Mouse (Mus musculus) splenic B cell, adult 2 months (primary cell): ENCODE measurements at regions not wholly inside any gene's neighbourhood (a gene's known extent, or its start where the extent isn't known, plus 50 kb on each side); places are given as distances from the start of the nearest gene placed in this dataset.
"Not testable (repeated sequence)": the region's sequence is repeated elsewhere in the genome, so short reads cannot be mapped to it uniquely, and the experiment has no call there.

Experiments used
- DNase-seq: peaks from one replicate; pipeline ENCODE4 v3.0.0-alpha.2; 2011; ENCODE audit warnings: low read depth, low spot score
- H3K27me3 ChIP-seq: 2 replicates; pipeline ENCODE4 v1.6.1; 2012; ENCODE audit warnings: mild to moderate bottlenecking, low read length, moderate library complexity, mixed read lengths; ENCODE audit not compliant: control insufficient read depth, poor library complexity, insufficient read depth, severe bottlenecking
- H3K36me3 ChIP-seq: 2 replicates; pipeline ENCODE4 v1.6.1; 2012; ENCODE audit warnings: mild to moderate bottlenecking, low read length, moderate library complexity, mixed read lengths; ENCODE audit not compliant: control insufficient read depth, poor library complexity, insufficient read depth, severe bottlenecking

DNA sequence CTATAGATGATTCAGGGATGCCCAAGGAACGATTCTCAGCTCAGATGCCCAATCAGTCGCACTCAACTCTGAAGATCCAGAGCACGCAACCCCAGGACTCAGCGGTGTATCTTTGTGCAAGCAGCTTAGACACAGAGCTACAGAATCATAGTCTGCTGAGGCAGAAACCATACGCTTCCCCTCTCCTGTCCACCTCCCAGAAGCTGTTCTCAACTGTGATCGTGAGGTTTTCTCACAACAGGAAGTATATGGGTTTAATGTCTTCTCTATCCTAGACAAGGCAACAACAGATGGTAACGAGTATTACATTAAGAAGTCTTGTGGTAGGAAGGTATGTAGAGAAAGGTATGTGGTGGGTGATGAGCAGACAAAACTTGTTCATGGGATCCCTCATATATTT is 116.8 kb upstream of the 2210010C04Rik start:
- no peak for DNase-seq
- Histone ChIP-seq H3K27me3 (no peaks in the 10 kb centered on the region), H3K36me3 (no peaks in the 10 kb centered on the region)

DNA sequence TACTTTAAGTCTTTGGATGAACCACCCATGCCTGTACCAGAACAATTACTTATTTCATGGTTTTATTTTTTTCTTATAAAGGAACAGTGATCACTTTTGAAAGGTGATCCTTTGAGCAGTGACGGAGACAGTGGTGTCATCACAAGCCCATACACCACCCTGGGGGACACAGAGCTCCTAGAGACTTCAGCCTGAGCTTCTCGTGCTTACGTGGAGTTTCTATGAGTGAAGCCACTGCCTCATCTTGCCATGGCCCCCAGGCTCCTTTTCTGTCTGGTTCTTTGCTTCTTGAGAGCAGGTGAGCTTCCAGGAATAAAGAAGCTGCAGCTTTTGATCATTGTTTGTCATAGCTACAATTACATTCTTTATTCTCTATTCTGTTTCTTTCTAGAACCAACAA is 116.2 kb upstream of the 2210010C04Rik start:
- no peaks in the 10 kb centered on the region for H3K36me3 ChIP-seq
- no peaks in the 10 kb centered on the region for H3K27me3 ChIP-seq
- no peak for DNase-seq

DNA sequence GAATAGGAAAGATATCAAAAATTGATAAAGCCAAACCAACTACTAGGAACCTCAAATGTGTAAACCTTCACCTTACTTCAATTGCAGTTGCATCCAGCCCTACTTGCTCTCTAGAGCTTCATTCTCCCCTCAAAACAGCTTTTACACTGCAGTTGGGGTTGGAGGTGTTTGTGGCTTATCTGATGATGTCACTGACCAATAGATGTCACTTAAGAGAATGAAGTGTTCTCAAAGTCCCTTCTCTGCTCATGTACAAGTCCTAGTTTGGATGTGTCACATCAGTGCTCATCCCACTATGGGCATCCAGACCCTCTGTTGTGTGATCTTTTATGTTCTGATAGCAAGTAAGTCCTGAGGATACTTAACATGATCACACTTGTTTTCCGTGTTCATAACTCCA is 105.6 kb upstream of the 2210010C04Rik start:
- Histone ChIP-seq H3K36me3 (no peaks in the 10 kb centered on the region), H3K27me3 (no peaks in the 10 kb centered on the region)
- DNase-seq = no peak

DNA sequence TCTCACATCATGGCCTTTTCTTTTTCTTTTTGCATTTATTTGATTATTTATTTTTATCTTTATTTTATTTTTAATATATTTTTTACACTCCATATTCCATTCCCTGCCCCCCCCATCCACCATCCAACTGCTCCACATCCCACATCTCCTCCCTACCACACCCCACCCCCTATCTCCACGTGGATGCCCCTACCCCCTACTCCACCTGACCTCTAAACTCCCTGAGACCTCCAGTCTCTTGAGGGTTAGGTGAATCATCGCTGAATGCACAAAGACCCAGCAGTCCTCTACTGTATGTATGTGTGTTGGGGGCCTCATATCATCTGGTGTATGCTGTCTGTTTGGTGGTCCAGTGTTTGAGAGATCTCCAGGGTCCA is 102.1 kb upstream of the 2210010C04Rik start:
- not testable (repeated sequence) for DNase-seq, H3K36me3 ChIP-seq

DNA sequence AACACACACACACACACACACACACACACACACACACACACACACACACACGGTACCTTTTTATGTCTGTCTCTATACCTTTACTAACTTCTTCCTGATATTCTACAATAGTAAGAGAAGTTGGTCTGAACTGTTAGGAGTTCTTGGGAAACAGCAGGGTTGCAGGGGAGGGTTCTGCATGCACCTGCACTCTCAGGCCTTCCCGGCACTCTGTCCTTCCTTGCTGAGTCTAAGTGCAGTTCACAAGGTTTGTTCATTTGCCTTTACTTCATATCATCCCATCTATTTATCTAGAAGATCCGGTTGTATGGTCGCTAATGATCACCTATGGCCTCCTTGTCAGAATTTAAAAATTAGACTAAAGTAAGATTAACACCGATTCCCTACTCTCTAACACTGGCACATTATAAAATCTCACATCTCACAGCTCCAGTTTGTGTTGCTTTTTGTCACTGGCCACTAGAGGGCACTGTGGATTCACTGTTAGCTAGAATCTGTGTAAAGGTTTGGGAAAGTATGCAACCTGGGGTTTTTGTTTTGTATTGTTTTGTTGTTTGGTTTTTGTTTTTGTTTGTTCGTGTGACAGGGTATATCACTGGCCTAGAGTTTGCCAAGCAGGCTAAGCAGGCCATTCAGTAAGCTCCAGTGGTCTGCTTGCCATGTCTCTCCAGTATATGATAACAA is 101.5 kb upstream of the 2210010C04Rik start:
- H3K36me3 ChIP-seq = no peaks in the 10 kb centered on the region
- DNase-seq = peak; percentile 64

More for the DNA sequence above, 102.1 kb upstream of the 2210010C04Rik start:
- not testable (repeated sequence) for H3K27me3 ChIP-seq

DNA sequence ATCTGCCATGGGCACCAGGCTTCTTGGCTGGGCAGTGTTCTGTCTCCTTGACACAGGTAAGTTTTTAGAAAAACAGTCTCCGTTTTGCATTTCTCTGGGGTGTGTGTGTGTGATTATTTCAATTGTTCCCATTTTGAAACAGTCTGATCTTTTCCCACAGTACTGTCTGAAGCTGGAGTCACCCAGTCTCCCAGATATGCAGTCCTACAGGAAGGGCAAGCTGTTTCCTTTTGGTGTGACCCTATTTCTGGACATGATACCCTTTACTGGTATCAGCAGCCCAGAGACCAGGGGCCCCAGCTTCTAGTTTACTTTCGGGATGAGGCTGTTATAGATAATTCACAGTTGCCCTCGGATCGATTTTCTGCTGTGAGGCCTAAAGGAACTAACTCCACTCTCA is 99.9 kb upstream of the 2210010C04Rik start:
- Histone ChIP-seq H3K27me3 (no peaks in the 10 kb centered on the region), H3K36me3 (no peaks in the 10 kb centered on the region)
- no peak for DNase-seq

More for the DNA sequence above, 101.5 kb upstream of the 2210010C04Rik start:
- no peaks in the 10 kb centered on the region for H3K27me3 ChIP-seq

DNA sequence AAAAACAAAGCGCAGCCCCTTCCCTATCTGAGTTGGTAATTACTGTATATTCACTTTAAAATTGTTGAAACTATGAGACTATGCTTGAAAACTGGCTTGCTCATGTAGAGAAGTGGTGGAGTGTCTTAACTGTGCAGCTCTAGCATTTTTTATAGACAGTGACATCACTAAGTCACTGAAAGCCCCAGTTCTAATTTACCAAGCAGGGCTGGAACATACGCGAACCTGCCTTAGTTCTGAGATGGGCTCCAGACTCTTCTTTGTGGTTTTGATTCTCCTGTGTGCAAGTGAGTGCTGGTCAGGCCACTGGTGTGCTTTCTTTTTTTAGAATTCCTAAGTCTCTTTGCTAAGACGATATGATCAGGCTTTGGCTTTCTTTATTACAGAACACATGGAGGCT is 94.6 kb upstream of the 2210010C04Rik start:
- DNase-seq = no peak
- Histone ChIP-seq H3K36me3 (no peaks in the 10 kb centered on the region), H3K27me3 (no peaks in the 10 kb centered on the region)

DNA sequence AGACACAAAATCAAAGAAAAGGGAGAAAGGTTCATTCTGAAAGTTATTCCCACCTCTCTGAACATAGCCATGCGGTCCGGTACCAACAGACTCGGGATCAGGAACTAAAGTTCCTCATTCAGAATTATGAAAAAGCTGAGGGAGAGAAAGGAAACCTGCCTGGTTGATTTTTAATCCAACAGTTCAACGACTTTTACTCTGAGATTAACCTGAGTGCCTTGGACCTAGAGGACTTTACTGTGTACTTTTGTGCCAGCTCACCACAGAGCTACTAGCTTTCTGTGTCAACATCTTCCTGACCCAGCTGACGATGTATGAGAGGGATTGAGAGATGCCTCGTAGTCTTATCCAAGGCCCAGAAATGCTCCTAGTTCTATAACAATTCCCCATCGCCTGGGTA is 92.5 kb upstream of the 2210010C04Rik start:
- no peak for DNase-seq
- Histone ChIP-seq H3K36me3 (no peaks in the 10 kb centered on the region), H3K27me3 (no peaks in the 10 kb centered on the region)

DNA sequence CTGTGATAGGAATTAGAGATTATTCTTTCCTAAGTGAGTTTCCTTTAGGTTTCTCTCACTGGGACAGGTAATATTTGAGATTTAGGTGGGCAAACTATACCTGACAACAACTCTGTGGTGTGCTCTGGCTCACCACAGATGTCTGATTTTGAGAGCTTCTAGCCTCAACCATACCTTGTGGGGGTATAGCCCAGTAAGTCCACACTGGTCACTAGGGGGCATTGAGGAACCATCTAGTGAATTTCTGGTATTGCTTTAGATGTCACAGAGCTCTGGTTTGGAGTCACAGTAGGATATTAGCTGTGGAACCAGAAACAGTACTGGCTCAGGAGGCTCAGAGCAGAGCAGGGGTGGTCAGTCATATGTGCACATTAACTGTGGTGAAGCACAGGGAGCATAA is 91.5 kb upstream of the 2210010C04Rik start:
- Histone ChIP-seq H3K36me3 (no peaks in the 10 kb centered on the region), H3K27me3 (no peaks in the 10 kb centered on the region)
- DNase-seq = no peak

DNA sequence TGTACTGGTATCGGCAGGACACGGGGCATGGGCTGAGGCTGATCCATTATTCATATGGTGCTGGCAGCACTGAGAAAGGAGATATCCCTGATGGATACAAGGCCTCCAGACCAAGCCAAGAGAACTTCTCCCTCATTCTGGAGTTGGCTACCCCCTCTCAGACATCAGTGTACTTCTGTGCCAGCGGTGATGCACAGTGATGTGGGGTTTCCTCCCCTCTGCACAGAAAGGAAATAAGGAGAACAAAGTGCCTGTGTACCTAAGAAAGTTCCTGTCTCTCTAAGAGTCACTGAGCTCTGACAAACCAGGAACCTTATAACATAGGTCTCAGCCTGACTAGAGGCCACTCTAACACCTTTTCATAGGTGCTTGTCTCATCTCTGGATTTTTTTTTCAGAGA is 86.3 kb upstream of the 2210010C04Rik start:
- no peak for DNase-seq
- no peaks in the 10 kb centered on the region for H3K27me3 ChIP-seq
- no peaks in the 10 kb centered on the region for H3K36me3 ChIP-seq

DNA sequence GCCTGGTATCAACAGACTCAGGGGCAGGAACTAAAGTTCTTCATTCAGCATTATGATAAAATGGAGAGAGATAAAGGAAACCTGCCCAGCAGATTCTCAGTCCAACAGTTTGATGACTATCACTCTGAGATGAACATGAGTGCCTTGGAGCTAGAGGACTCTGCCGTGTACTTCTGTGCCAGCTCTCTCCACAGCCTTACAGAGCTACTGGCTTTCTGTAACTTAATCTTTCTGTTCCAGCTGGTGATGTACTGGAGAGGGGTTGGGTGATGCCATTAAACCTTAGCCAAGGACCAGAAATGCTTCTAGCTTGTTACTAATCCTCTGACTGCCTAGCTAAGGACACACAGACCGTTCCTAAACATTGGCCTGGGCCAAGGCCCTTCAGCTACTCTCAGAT is 83.9 kb upstream of the 2210010C04Rik start:
- Histone ChIP-seq H3K36me3 (no peaks in the 10 kb centered on the region), H3K27me3 (no peaks in the 10 kb centered on the region)
- no peak for DNase-seq

DNA sequence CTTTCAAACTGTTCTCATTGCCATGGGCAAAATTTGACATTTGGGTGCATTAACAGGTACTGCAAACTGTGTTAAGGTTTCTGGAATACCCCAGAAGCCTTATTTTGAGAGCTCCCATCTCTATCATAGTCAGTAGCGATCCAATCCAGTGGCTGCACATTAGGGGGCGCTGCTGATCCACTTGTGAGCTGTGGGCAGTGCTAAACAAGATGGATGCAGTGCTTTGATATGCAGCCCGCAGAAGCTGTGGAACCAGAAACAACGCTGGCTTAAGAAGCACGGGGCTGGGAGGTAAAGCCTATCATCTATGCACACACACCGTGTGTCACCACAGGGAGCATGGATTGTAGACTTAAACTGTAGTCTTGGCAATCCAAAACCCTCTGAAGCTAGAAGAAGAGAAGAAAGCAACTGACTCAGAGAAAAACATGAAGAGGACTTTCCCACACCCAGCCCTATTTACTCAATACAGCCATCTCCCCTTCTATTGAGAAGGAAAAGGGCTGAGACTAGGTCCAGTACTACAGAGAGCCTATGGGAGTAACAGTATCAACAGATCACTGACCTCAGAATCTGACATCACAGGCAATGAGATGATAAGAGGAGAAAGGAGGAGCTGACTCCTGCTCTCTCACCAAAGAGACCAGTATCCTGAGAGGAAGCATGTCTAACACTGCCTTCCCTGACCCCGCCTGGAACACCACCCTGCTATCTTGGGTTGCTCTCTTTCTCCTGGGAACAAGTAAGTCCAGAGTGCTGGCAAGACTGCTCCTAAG is 83.1 kb upstream of the 2210010C04Rik start:
- Histone ChIP-seq H3K27me3 (no peaks in the 10 kb centered on the region), H3K36me3 (no peaks in the 10 kb centered on the region)
- peak; percentile 36 for DNase-seq

DNA sequence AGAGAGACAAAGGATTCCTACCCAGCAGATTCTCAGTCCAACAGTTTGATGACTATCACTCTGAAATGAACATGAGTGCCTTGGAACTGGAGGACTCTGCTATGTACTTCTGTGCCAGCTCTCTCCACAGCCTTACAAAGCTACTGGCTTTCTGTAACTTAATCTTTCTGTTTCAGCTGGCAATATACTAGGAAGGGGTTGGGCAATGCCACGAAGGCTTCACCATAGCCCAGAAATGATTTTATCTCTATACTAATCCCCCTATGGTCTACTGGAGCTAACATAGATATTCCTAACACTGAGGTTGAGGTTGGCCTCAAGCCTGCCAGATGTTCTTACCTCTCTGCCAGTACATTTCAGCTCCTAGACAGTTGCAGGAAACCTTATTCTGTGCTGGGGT is 78.6 kb upstream of the 2210010C04Rik start:
- H3K36me3 ChIP-seq = no peaks in the 10 kb centered on the region
- DNase-seq = no peak
- no peaks in the 10 kb centered on the region for H3K27me3 ChIP-seq

DNA sequence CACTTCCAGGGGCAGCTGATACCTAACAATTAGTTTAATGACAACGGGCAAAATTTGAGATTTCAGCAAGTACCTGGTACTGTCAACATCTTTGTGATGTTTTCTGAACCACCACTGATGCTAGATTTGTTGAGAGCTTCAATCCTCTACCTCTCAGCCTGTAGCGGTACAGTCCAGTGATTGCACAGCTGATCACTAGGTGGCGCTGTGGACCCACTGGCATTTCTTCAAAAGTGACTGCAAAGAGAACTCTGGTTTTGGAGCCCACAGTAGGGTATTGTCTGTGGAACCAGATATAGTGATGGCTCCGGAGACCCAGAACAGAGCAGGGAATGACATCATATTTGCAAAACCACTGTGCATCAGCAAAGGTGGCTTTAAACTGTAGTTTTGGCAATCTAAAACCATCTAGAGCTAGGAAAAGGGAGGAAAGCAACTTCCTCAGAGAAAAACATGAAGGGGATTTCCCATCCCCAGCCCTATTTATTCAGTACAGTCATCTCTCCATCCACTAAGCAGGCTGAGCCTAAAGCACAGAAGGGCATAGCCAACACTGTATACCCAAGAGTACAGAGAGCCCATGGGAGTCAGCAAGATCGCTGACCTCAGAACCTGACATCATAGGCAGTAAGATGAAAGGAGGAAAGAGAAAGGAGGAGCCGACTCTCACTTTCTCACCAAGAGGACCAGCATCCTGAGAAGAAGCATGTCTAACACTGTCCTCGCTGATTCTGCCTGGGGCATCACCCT is 77.7 kb upstream of the 2210010C04Rik start:
- H3K36me3 ChIP-seq = no peaks in the 10 kb centered on the region
- DNase-seq = peak; percentile 59
- no peaks in the 10 kb centered on the region for H3K27me3 ChIP-seq

DNA sequence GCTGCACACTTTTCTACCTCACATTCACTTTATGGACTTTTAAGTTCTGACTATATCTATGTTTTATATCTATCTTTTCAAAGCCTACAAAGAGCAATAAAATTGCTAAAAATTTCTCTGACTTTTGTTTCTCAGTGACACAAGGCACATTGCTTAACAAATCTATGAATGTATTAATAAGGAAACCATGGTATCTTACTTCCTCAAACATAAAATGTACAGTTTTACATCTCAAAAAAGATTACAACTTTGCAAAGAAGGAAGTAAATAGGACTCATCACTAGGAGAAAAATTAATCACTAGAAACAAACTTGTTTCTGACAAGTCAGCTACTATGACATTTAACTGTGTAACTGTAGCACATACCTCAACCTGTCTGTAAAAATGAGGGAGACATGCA is 76.5 kb upstream of the 2210010C04Rik start:
- H3K36me3 ChIP-seq = no peaks in the 10 kb centered on the region
- no peak for DNase-seq
- H3K27me3 ChIP-seq = no peaks in the 10 kb centered on the region
